Mouse (Mus musculus) olfactory bulb, adult 2 months (tissue): ENCODE data around the gene Pycard.

ENCODE experiments used
- CTCF ChIP-seq: fragments of 200-500 bp; IDR thresholded peaks from 2 replicates; pipeline ENCODE4 v1.5.1; 2012; ENCODE audit warnings: low read depth, mild to moderate bottlenecking, low read length, moderate library complexity; ENCODE audit not compliant: insufficient read depth
- POLR2A ChIP-seq: fragments of 200-500 bp; IDR thresholded peaks from 2 replicates; pipeline ENCODE4 v1.6.1; 2012; ENCODE audit warnings: mild to moderate bottlenecking, low read depth, low read length, moderate library complexity; ENCODE audit not compliant: insufficient read depth

DNA sequence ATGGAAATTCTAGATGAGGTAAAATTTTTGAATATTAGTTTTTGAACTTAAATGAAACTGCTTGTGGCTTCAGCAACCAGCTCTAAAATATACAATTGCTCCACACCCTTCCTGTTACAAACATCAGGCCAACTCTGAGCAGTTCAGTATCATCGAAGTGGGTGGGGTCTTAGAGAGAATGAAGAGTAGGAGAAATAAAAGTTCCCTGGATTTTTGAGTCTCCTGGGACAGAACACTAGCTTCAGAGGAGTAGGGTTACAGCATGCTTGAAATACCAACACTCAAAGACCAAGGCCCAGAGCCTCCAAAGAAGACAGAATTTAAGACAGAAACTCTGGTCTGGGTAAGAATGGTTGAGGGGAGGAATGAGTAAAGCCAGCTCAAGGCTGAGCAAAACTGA is 5.8 kb upstream of the Pycard start:
- TF ChIP-seq POLR2A (no peak), CTCF (no peak)
